Mouse (Mus musculus) olfactory bulb, adult 2 months (tissue): ENCODE data around the gene Ttc41. TPM values are rescaled to one million over a fixed set of nuclear protein-coding genes. Genes with fewer than 3 reads are reported as not detected.

Source experiments
- H3K27ac ChIP-seq: fragments of 200-500 bp; 2 replicates; pipeline ENCODE4 v1.5.1; 2012; ENCODE audit warnings: low read depth, low read length; ENCODE audit not compliant: insufficient read depth
- H3K4me1 ChIP-seq: fragments of 200-500 bp; 2 replicates; pipeline ENCODE4 v1.6.1; 2012; ENCODE audit warnings: low read length; ENCODE audit not compliant: control insufficient read depth, insufficient read depth
- H3K4me3 ChIP-seq: fragments of 200-500 bp; 2 replicates; pipeline ENCODE4 v1.5.1; 2012; ENCODE audit warnings: mild to moderate bottlenecking, low read depth, low read length, moderate library complexity; ENCODE audit not compliant: insufficient read depth
- CTCF ChIP-seq: fragments of 200-500 bp; IDR thresholded peaks from 2 replicates; pipeline ENCODE4 v1.5.1; 2012; ENCODE audit warnings: low read depth, mild to moderate bottlenecking, low read length, moderate library complexity; ENCODE audit not compliant: insufficient read depth
- POLR2A ChIP-seq: fragments of 200-500 bp; IDR thresholded peaks from 2 replicates; pipeline ENCODE4 v1.6.1; 2012; ENCODE audit warnings: mild to moderate bottlenecking, low read depth, low read length, moderate library complexity; ENCODE audit not compliant: insufficient read depth
- WGBS: fragments of 180-500 bp; shearing (Covaris S2); methylation state at CpG from one replicate; pipeline ENCODE4 v1.1.7; 2018; 5-methylcytosine and 5-hydroxymethylcytosine counted together
- polyA plus RNA-seq: library from polyadenylated mRNA; stranded (reverse); fragments of >200 nt; gene quantifications from 2 replicates; pipeline ENCODE4 v1.2.4, GENCODE M21; 2012; ENCODE audit warnings: low replicate concordance; ENCODE audit not compliant: missing spikeins, insufficient read depth, insufficient read length

Gene Ttc41
- polyA plus RNA-seq, 1 experiment: not detected

GRCm38 (mm10) chr10:86808013-86808758 lies 102.6 kb downstream of the Ttc41 start:
- Histone ChIP-seq H3K4me1 (peaks cover 8% of the 10 kb centered on the region), H3K27ac (no peak overlapping the region; the same call in 1 of the 2 replicates), H3K4me3 (no peak overlapping the region)
- TF ChIP-seq CTCF: no peak
- TF ChIP-seq POLR2A: no peak
- WGBS: 76% methylated on average over 15 of the region's 15 CpGs

- Histone ChIP-seq H3K27ac (no peak overlapping the region), H3K4me1 (peaks cover 8% of the 10 kb centered on the region), H3K4me3 (no peak overlapping the region)
- no peak for TF ChIP-seq POLR2A
- TF ChIP-seq CTCF: no peak
- 80% methylated on average over 9 of the region's 9 CpGs for WGBS
These were observed 104.4 kb downstream of the Ttc41 start for GRCm38 (mm10) chr10:86810000-86810399.

GRCm38 (mm10) chr10:86810612-86811011 lies 105.0 kb downstream of the Ttc41 start:
- WGBS: 91% methylated on average over 5 of the region's 5 CpGs
- Histone ChIP-seq H3K4me1 (peaks cover 8% of the 10 kb centered on the region), H3K27ac (no peak overlapping the region), H3K4me3 (no peak overlapping the region)
- TF ChIP-seq POLR2A: no peak
- TF ChIP-seq CTCF: no peak

GRCm38 (mm10) chr10:86814292-86815131 lies 108.9 kb downstream of the Ttc41 start:
- no peak overlapping the region for H3K27ac ChIP-seq
- peaks cover 4% of the 10 kb centered on the region for H3K4me1 ChIP-seq
- WGBS: 87% methylated on average over 19 of the region's 19 CpGs
- TF ChIP-seq CTCF (no peak), POLR2A (no peak)
- H3K4me3 ChIP-seq: no peak overlapping the region

- TF ChIP-seq POLR2A: no peak
- no peak for TF ChIP-seq CTCF
- 91% methylated on average over 7 of the region's 7 CpGs for WGBS
- Histone ChIP-seq H3K4me1 (no peaks in the 10 kb centered on the region), H3K4me3 (no peak overlapping the region), H3K27ac (no peak overlapping the region)
These were observed 109.5 kb downstream of the Ttc41 start for GRCm38 (mm10) chr10:86815133-86815532.

- no peak overlapping the region for H3K4me3 ChIP-seq
- 48% methylated on average over 8 of the region's 8 CpGs for WGBS
- H3K4me1 ChIP-seq: no peaks in the 10 kb centered on the region
These were observed 114.1 kb downstream of the Ttc41 start for GRCm38 (mm10) chr10:86819649-86820165.

GRCm38 (mm10) chr10:86821014-86821413 lies 115.4 kb downstream of the Ttc41 start:
- Histone ChIP-seq H3K27ac (no peak overlapping the region), H3K4me1 (peaks cover 7% of the 10 kb centered on the region), H3K4me3 (no peak overlapping the region)
- 65% methylated on average over 7 of the region's 7 CpGs for WGBS
- TF ChIP-seq CTCF: no peak
- no peak for TF ChIP-seq POLR2A

More at GRCm38 (mm10) chr10:86819649-86820165, 114.1 kb downstream of the Ttc41 start:
- TF ChIP-seq CTCF: no peak
- TF ChIP-seq POLR2A: no peak
- H3K27ac ChIP-seq: no peak overlapping the region

GRCm38 (mm10) chr10:86824093-86824492 lies 118.5 kb downstream of the Ttc41 start:
- Histone ChIP-seq H3K27ac (no peak overlapping the region), H3K4me1 (peaks cover 10% of the 10 kb centered on the region), H3K4me3 (no peak overlapping the region)
- TF ChIP-seq CTCF (no peak), POLR2A (no peak)
- 84% methylated on average over 6 of the region's 6 CpGs for WGBS

GRCm38 (mm10) chr10:86824871-86825270 lies 119.3 kb downstream of the Ttc41 start:
- WGBS: 65% methylated on average over 14 of the region's 14 CpGs
- TF ChIP-seq POLR2A (no peak), CTCF (no peak)
- Histone ChIP-seq H3K4me3 (no peak overlapping the region), H3K4me1 (peaks cover 10% of the 10 kb centered on the region), H3K27ac (no peak overlapping the region)
